Mouse (Mus musculus) midbrain, embryonic 14.5 days (tissue): Measurements from ENCODE around the gene Tiam1. TPM values are rescaled to one million over a fixed set of nuclear protein-coding genes. Genes with fewer than 3 reads are reported as not detected.

Source experiments
- ATAC-seq: fragments of 200-750 bp; cut with Nextera tagmentation; 2 replicates; pipeline ENCODE4 v1.8.0; 2017; ENCODE audit warnings: moderate number of reproducible peaks, moderate library complexity; ENCODE audit not compliant: low FRiP score, low TSS enrichment
- DNase-seq: peaks from one replicate; pipeline ENCODE4 v3.0.0-alpha.2; 2015
- H3K27ac ChIP-seq: fragments of 300-500 bp; sonication (generic); replicated peaks from 2 replicates; pipeline ENCODE4 v1.5.1; 2014; ENCODE audit warnings: mild to moderate bottlenecking, low read depth, low read length, moderate library complexity
- H3K27me3 ChIP-seq: fragments of 300-500 bp; sonication (generic); 2 replicates; pipeline ENCODE4 v1.6.1; 2014; ENCODE audit warnings: low read length, control low read depth, mixed read lengths; ENCODE audit not compliant: control insufficient read depth, insufficient read depth
- H3K36me3 ChIP-seq: fragments of 300-500 bp; sonication (generic); 2 replicates; pipeline ENCODE4 v1.6.1; 2014; ENCODE audit warnings: low read length, control low read depth; ENCODE audit not compliant: control insufficient read depth, insufficient read depth
- H3K4me1 ChIP-seq: fragments of 300-500 bp; sonication (generic); 2 replicates; pipeline ENCODE4 v1.6.1; 2014; ENCODE audit warnings: mild to moderate bottlenecking, antibody characterized with exemption, low read length, control low read depth; ENCODE audit not compliant: control insufficient read depth, insufficient read depth
- H3K4me2 ChIP-seq: fragments of 300-500 bp; sonication (generic); 2 replicates; pipeline ENCODE4 v1.6.1; 2014; ENCODE audit warnings: mild to moderate bottlenecking, low read length, moderate library complexity
- H3K4me3 ChIP-seq: fragments of 300-500 bp; sonication (generic); replicated peaks from 2 replicates; pipeline ENCODE4 v1.5.1; 2014; ENCODE audit warnings: low read depth, low read length
- H3K9ac ChIP-seq: fragments of 300-500 bp; sonication (generic); replicated peaks from 2 replicates; pipeline ENCODE4 v1.6.1; 2014; ENCODE audit warnings: mild to moderate bottlenecking, low read length, moderate library complexity
- H3K9me3 ChIP-seq: fragments of 300-500 bp; sonication (generic); 2 replicates; pipeline ENCODE4 v1.6.1; 2016; ENCODE audit warnings: low read length, control low read depth, mixed read lengths; ENCODE audit not compliant: control insufficient read depth
- WGBS: fragments of 180-500 bp; shearing (Covaris S2); extraction: QIAGEN DNeasy Blood & Tissue Kit; methylation state at CpG from one replicate; pipeline ENCODE4 v1.1.7; 2014; 5-methylcytosine and 5-hydroxymethylcytosine counted together
- polyA plus RNA-seq: library from polyadenylated mRNA; unstranded; fragments of >200 nt; fragmentation: Nextera tagmentation; extraction: Ambion mirVana; gene quantifications from 2 replicates; pipeline ENCODE4 v1.2.1, GENCODE M21; 2014

Gene Tiam1
- polyA plus RNA-seq, 1 experiment from 2014 or later = 34.6 TPM

- Histone ChIP-seq H3K36me3 (no peaks in the 10 kb centered on the region), H3K4me3 (no peak overlapping the region), H3K9me3 (no peaks in the 10 kb centered on the region), H3K9ac (no peak overlapping the region), H3K4me2 (no peak overlapping the region), H3K27ac (no peak overlapping the region), H3K4me1 (peaks cover 7% of the 10 kb centered on the region), H3K27me3 (no peaks in the 10 kb centered on the region)
- DNase-seq = no peak
- no peak for ATAC-seq
- WGBS = 93% methylated on average over 15 of the region's 15 CpGs
Measured at GRCm38 (mm10) chr16:89917404-89917803, 226.2 kb downstream of the Tiam1 start.

- no peaks in the 10 kb centered on the region for H3K27me3 ChIP-seq
- no peak overlapping the region for H3K4me2 ChIP-seq
- H3K9me3 ChIP-seq = no peaks in the 10 kb centered on the region
- H3K27ac ChIP-seq = no peak overlapping the region
- H3K36me3 ChIP-seq = no peaks in the 10 kb centered on the region
- no peak for DNase-seq
- H3K4me1 ChIP-seq = peaks cover 7% of the 10 kb centered on the region
- H3K9ac ChIP-seq = no peak overlapping the region
- ATAC-seq = no peak
- H3K4me3 ChIP-seq = no peak overlapping the region
- 93% methylated on average over 4 of the region's 4 CpGs for WGBS
Measured at GRCm38 (mm10) chr16:89914946-89915345, 228.6 kb downstream of the Tiam1 start.

DNA sequence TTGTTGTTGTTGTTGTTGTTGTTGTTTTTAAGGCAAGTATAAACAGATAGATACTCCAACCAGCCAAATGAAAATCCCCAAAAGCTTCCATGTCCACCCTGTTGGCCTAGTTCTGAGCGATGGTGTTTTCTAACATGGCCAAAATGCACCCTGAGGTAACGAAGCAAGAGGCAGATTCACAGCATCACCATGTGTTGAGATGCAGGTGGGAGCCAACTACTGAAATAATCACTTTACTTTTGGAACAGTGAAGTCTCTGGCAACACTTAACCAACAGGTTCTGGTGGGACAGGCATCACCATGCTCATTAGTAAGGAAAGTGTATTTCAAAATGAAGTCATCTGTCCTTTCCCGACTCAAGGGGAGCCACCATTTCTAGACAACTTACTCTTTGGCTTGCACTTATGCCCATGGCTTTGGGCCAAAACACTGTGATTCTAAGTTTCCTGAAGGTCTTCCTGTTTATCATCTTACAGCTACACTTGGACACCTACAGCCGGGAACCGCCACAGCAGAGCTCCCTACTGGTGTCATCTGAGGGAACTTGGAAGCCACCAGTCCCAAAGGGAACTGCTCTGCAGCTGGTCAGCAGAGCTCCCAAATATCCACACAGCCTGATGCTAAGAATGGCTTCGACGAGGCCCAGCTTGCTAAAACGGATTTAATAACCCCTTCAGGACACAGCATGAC lies 230.7 kb downstream of the Tiam1 start:
- WGBS = 70% methylated on average over 8 of the region's 8 CpGs
- Histone ChIP-seq H3K36me3 (no peaks in the 10 kb centered on the region), H3K27ac (no peak overlapping the region), H3K9me3 (no peaks in the 10 kb centered on the region), H3K4me1 (peaks cover 19% of the 10 kb centered on the region), H3K9ac (no peak overlapping the region), H3K4me3 (no peak overlapping the region), H3K27me3 (no peaks in the 10 kb centered on the region), H3K4me2 (no peak overlapping the region)
- no peak for DNase-seq
- no peak for ATAC-seq

DNA sequence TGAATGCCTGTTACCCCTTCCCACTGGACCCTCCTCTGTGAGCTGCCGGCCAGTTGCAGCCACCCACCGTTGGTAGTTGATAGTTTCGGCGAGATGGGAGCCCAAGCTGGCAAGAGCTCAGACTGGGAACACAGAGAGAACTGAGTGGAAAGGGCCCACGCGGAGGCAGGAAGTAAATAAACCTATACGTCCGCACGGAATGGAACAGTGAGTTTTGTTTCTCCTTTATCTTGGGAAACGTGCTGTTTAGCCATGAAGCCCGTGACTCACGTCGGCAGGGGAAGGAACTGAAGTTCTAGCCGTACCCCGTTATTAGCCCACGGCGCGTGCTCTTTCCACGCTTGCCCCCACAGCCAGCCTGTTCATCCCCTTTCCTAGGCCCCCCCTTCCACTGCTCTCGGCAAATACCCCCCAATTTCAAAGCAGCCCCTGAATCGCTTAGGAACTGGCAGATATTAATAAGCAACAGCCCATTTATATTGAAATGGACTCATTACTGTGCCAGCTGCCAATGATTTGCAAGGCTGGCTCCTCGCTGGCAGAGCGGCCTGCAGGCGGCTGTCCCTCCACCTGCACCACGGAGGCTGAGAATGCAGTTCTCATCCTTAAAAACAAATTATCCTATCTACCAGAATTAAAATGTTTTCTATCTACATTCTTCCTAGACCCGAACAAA lies 234.0 kb downstream of the Tiam1 start:
- ATAC-seq (no peak), DNase-seq (peak; percentile 55)
- H3K4me2 ChIP-seq = peak overlapping the region; percentile 38
- no peak overlapping the region for H3K9ac ChIP-seq
- H3K4me1 ChIP-seq = peaks cover 19% of the 10 kb centered on the region
- H3K4me3 ChIP-seq = no peak overlapping the region
- peak overlapping the region; percentile 37; the same call in 1 of the 2 replicates for H3K27ac ChIP-seq
- 50% methylated on average over 26 of the region's 26 CpGs for WGBS
- H3K36me3 ChIP-seq = no peaks in the 10 kb centered on the region
- no peaks in the 10 kb centered on the region for H3K9me3 ChIP-seq
- no peaks in the 10 kb centered on the region for H3K27me3 ChIP-seq

DNA sequence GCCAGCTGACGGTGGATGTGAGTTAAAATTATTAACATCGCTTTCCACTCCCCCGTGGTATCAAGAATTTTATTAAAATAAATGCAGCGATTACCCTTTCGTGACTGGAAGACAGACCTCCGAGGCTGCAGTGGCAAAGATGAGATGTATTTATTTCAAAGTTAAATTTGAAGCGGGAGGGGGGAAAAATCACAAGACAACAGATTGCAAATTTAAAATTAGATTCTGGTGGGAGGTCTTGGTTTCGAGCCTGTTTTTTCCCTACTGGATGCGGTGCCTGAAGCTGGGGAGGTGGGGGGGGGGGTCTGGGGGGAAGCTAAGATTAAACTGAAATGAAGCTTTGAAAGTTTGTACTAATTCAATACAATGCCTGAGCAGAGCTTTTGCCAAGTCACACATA lies 235.9 kb downstream of the Tiam1 start:
- no peak overlapping the region for H3K4me2 ChIP-seq
- DNase-seq (no peak), ATAC-seq (no peak)
- no peaks in the 10 kb centered on the region for H3K36me3 ChIP-seq
- no peak overlapping the region for H3K27ac ChIP-seq
- 54% methylated on average over 9 of the region's 9 CpGs for WGBS
- H3K9me3 ChIP-seq = no peaks in the 10 kb centered on the region
- H3K27me3 ChIP-seq = no peaks in the 10 kb centered on the region
- no peak overlapping the region for H3K4me3 ChIP-seq
- H3K9ac ChIP-seq = no peak overlapping the region
- H3K4me1 ChIP-seq = peaks cover 12% of the 10 kb centered on the region; the same call in 1 of the 2 replicates

DNA sequence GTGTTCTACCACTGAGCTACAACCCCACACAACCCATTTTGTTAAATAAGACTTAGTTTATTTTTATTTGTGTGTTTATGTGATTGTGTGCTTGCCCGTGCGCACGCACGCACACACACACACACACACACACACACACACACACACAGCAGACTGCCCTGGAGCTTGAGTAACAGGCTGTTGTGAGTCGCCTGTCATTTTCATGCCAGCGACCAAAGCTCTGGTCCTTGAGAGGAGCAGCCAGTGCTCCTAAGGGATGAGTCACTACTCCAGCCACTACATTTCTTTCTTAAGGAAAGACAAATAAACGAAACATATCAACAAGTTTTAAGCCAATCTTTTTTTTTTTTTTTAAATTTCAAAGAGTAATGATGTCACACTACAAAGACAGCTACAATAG lies 236.7 kb downstream of the Tiam1 start:
- Histone ChIP-seq H3K27me3 (no peaks in the 10 kb centered on the region), H3K9me3 (no peaks in the 10 kb centered on the region), H3K9ac (no peak overlapping the region), H3K4me1 (peaks cover 12% of the 10 kb centered on the region; the same call in 1 of the 2 replicates), H3K27ac (no peak overlapping the region), H3K4me2 (no peak overlapping the region), H3K4me3 (no peak overlapping the region), H3K36me3 (no peaks in the 10 kb centered on the region)
- WGBS = 89% methylated on average over 7 of the region's 7 CpGs
- DNase-seq = no peak
- no peak for ATAC-seq

DNA sequence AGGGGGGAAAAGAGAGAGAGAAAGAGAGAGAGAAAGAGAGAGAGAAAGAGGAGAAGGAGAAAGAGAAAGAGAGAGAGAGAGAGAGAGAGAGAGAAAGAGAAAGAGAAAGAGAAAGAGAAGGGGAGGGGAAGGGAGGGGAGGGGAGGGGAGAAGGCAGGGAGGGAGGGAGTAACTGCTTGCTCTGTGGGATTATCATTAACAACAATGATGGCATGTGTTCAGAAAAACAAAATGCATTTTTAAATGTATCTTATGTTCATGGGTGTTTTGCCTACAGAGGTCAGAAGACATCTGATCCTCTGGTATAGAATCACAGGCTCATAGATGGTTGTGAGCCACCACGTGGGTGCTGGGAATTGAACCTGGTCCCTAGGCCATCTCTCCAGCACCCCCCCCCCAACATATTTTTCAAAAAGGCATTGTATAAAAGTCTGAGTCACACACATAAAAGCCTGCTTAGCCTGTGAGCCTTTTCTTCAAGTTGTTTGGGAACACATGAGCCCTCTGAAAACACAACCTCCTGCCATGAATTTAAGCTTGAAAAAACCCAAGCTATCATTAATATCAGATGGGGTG lies 237.8 kb downstream of the Tiam1 start:
- DNase-seq (no peak), ATAC-seq (no peak)
- Histone ChIP-seq H3K27ac (no peak overlapping the region), H3K4me1 (peaks cover 12% of the 10 kb centered on the region; the same call in 1 of the 2 replicates), H3K9ac (no peak overlapping the region), H3K4me3 (no peak overlapping the region), H3K4me2 (no peak overlapping the region), H3K27me3 (no peaks in the 10 kb centered on the region), H3K36me3 (no peaks in the 10 kb centered on the region), H3K9me3 (no peaks in the 10 kb centered on the region)
- WGBS = 83% methylated on average over 1 of the region's 1 CpGs

DNA sequence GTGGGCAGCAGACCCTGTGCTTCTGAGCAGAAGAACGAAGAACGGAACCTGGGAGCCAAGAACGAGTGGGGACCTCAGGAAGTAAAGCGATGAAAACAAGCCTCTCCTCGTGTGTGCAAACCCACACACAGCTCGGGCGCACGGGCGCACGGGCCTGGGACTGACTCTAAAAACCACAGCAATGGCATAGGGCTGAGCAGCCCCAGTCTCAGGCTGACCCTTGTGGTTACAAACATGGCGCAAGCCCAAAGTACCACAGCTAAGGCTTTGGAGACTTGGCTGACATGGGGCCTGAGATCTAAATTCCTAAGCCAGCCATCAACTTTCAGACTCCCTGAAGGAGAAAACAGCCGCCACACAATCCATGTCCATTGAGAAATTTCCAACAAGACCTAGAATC lies 239.4 kb downstream of the Tiam1 start:
- H3K4me3 ChIP-seq = no peak overlapping the region
- 93% methylated on average over 12 of the region's 12 CpGs for WGBS
- DNase-seq (no peak), ATAC-seq (no peak)
- H3K4me2 ChIP-seq = no peak overlapping the region
- no peak overlapping the region for H3K27ac ChIP-seq
- no peaks in the 10 kb centered on the region for H3K36me3 ChIP-seq
- H3K9ac ChIP-seq = no peak overlapping the region
- peaks cover 5% of the 10 kb centered on the region; the same call in 1 of the 2 replicates for H3K4me1 ChIP-seq
- H3K9me3 ChIP-seq = no peaks in the 10 kb centered on the region
- H3K27me3 ChIP-seq = no peaks in the 10 kb centered on the region
